In the genomic region with DNA sequence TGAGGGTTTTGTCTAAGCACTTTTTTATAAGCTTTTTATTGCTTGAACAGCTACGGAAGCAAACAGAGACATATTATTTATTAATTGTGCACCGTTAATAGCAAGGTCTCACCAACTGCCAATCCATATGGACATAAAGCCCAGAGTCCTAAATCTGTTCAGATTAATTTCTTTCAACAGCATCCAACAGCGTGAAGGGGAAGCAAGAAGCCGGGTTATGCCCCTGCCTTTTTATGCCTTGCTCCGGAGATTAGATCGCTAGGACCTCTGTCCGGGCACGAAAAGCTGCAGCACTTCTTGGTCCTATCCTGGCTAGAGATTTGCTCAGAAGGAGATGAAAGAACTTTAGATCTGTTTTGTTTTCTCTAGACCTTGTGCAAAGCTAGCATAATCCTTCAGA, we compare ENCODE assay signal across 24 mouse cellular contexts.
"Had no signal": no experiment of that assay in that cellular context is flagged by ENCODE, and none has a peak within 500 bp of the region (broad histone marks: within the 10 kb centered on the region; RNA-seq: fewer than 3 reads in every experiment).

No protein-coding gene starts in this region.

- H3K27ac ChIP-seq: limb, embryonic 12.5 days; limb, embryonic 15.5 days; liver, embryonic 14.5 days; midbrain, embryonic 12.5 days; neural tube, embryonic 13.5 days; stomach, postnatal 0 days had no signal

- DNase-seq: kidney, adult 11 months; kidney, adult 9 months; kidney, postnatal 14 days; kidney, postnatal 4 days; left cerebral cortex, postnatal 4 days; liver, postnatal 0 days; lung, embryonic 14.5 days; lung, postnatal 36 days; right cerebral cortex, adult 18-20 months; right cerebral cortex, postnatal 14 days; right cerebral cortex, postnatal 4 days; thymus, adult 2 months; thymus, postnatal 14 days; thymus, postnatal 4 days had no signal

- H3K27me3 ChIP-seq: limb, embryonic 12.5 days; limb, embryonic 15.5 days; megakaryocyte, embryonic 14.5 days; midbrain, embryonic 12.5 days; neural tube, embryonic 13.5 days had no signal

- H3K4me1 ChIP-seq: limb, embryonic 12.5 days; limb, embryonic 15.5 days; megakaryocyte, embryonic 14.5 days; neural tube, embryonic 13.5 days had no signal

- H3K9me3 ChIP-seq: limb, embryonic 12.5 days; limb, embryonic 15.5 days; megakaryocyte, embryonic 14.5 days; midbrain, embryonic 12.5 days; neural tube, embryonic 13.5 days had no signal

- ATAC-seq: liver, postnatal 0 days; lung, postnatal 0 days had no signal

- H3K4me2 ChIP-seq: limb, embryonic 12.5 days; limb, embryonic 15.5 days; liver, embryonic 11.5 days; lung, embryonic 14.5 days; midbrain, embryonic 12.5 days; neural tube, embryonic 13.5 days had no signal

- H3K4me3 ChIP-seq: limb, embryonic 12.5 days; limb, embryonic 15.5 days; megakaryocyte, embryonic 14.5 days; midbrain, embryonic 12.5 days; myocyte; neural tube, embryonic 13.5 days had no signal

- H3K36me3 ChIP-seq: limb, embryonic 12.5 days; limb, embryonic 15.5 days; midbrain, embryonic 12.5 days; neural tube, embryonic 13.5 days had no signal

- H3K9ac ChIP-seq: limb, embryonic 12.5 days; limb, embryonic 15.5 days; liver, embryonic 14.5 days; liver, postnatal 0 days; lung, embryonic 14.5 days; midbrain, embryonic 12.5 days; neural tube, embryonic 13.5 days had no signal
